Mouse (Mus musculus) hindbrain, embryonic 13.5 days (tissue): ENCODE data around the gene Awat1. TPM values are rescaled to one million over a fixed set of nuclear protein-coding genes. Genes with fewer than 3 reads are reported as not detected.
A peak's percentile ranks its signal among the peaks of the same experiment; 100 is the strongest.

Experiments used
- ATAC-seq: fragments of 200-750 bp; cut with Nextera tagmentation; 2 replicates; pipeline ENCODE4 v1.8.0; 2017; ENCODE audit warnings: moderate TSS enrichment; ENCODE audit not compliant: low FRiP score
- H3K27ac ChIP-seq: fragments of 300-500 bp; sonication (generic); 2 replicates; pipeline ENCODE4 v1.5.1; 2015; ENCODE audit warnings: inconsistent platforms, mild to moderate bottlenecking, moderate library complexity
- H3K27me3 ChIP-seq: fragments of 300-500 bp; sonication (generic); 2 replicates; pipeline ENCODE4 v1.6.1; 2015; ENCODE audit warnings: mild to moderate bottlenecking, inconsistent platforms
- H3K36me3 ChIP-seq: fragments of 300-500 bp; sonication (generic); 2 replicates; pipeline ENCODE4 v1.6.1; 2015; ENCODE audit warnings: mild to moderate bottlenecking, inconsistent platforms
- H3K4me1 ChIP-seq: fragments of 300-500 bp; sonication (generic); replicated peaks from 2 replicates; pipeline ENCODE4 v1.6.1; 2015; ENCODE audit warnings: inconsistent platforms
- H3K4me2 ChIP-seq: fragments of 300-500 bp; sonication (generic); 2 replicates; pipeline ENCODE4 v1.6.1; 2015; ENCODE audit warnings: inconsistent platforms, mild to moderate bottlenecking, moderate library complexity
- H3K4me3 ChIP-seq: fragments of 300-500 bp; sonication (generic); 2 replicates; pipeline ENCODE4 v1.5.1; 2015; ENCODE audit warnings: mild to moderate bottlenecking, inconsistent platforms
- H3K9ac ChIP-seq: fragments of 300-500 bp; sonication (generic); 2 replicates; pipeline ENCODE4 v1.6.1; 2015; ENCODE audit warnings: mild to moderate bottlenecking, inconsistent platforms
- H3K9me3 ChIP-seq: fragments of 300-500 bp; sonication (generic); 2 replicates; pipeline ENCODE4 v1.6.1; 2016; ENCODE audit warnings: inconsistent platforms
- WGBS: fragments of 180-500 bp; shearing (Covaris S2); methylation state at CpG from one replicate; pipeline ENCODE4 v1.1.7; 2015; 5-methylcytosine and 5-hydroxymethylcytosine counted together
- polyA plus RNA-seq: library from polyadenylated mRNA; unstranded; fragments of >200 nt; fragmentation: Nextera tagmentation; extraction: Ambion mirVana; gene quantifications from 2 replicates; pipeline ENCODE4 v1.2.1, GENCODE M21; 2015

The Awat1 gene
- polyA plus RNA-seq, 1 experiment from 2014 or later, result not detected

DNA sequence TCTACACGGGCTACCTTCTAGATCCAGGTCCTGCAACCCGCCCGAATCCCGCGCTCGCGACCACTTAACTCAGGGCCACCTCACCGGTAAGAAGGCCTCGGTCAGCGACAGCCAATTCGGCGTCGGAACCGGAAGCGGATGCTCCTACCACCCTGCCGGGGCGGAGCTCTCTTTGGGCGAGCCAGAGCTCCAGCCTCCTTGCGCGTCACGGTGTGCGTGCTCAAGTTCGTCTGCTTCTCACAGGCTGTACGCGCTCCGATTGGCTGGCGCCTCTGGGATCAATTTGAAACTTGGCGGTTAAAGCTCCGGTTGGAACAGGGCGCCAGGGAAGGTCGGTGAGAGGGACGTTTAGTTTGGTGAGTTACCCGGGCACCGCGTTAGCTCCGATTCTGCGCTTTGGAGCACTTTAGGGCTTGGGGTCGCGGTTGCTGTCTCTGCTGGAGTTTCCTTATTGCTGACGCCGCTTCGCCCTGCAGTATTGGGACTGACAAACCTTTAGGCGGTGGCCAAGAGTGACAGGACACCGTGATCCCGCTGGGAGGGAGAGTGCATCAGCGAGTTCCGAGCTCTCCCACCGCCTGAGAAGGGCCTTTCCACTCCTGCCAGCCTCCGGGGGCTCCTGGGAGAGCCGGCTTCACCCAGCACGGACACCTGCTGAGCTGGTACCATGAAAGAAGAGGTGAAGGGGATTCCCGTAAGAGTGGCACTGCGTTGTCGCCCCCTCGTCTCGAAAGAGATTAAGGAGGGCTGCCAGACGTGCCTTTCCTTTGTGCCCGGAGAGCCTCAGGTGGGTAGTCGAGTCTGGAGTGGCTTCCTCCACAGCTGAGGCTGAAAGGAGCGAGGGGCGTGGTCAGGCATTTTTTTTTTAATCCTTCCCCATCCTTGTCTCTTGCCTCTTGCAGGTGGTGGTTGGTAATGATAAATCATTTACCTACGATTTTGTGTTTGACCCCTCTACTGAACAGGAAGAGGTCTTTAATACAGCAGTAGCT lies 54.0 kb downstream of the Awat1 start, which contains the start of gene Pdzd11:
Gene Pdzd11 (minus strand): TSS at position 767 of the 992 bp plus-strand sequence.
- Histone ChIP-seq H3K27ac (peak within 1 kb of the TSS; percentile 64; the same call in 1 of the 2 replicates), H3K4me2 (peak within 1 kb of the TSS; percentile 71), H3K4me3 (peak within 1 kb of the TSS; percentile 49), H3K27me3 (no peaks in the 10 kb centered on the region), H3K36me3 (peaks cover 4% of the 10 kb centered on the region; the same call in 1 of the 2 replicates), H3K9me3 (no peaks in the 10 kb centered on the region), H3K4me1 (peaks cover 14% of the 10 kb centered on the region), H3K9ac (peak within 1 kb of the TSS; percentile 76)
- 22% methylated on average over 62 of the region's 62 CpGs for WGBS
- peak; percentile 100 for ATAC-seq

Other genes starting within 250 kb of the Awat1 start
- gene Otud6a, start 143.2 kb upstream of the Awat1 start, polyA plus RNA-seq, result not detected in 2 replicates
- 0.10 and 0.23 TPM in 2 replicates for gene Awat2, start 129.5 kb upstream of the Awat1 start, polyA plus RNA-seq
- gene Igbp1, start 78.0 kb upstream of the Awat1 start, polyA plus RNA-seq, result 27.0 and 28.1 TPM in 2 replicates
- gene Dgat2l6, start 47.4 kb upstream of the Awat1 start, polyA plus RNA-seq, result 0.04 TPM in 1 of 2 replicates, not detected in the other
- not detected in 2 replicates for gene P2ry4, start 22.6 kb downstream of the Awat1 start, polyA plus RNA-seq
- 0.25 and 0.73 TPM in 2 replicates for gene Arr3, start 33.2 kb downstream of the Awat1 start, polyA plus RNA-seq
- 6.5 and 7.1 TPM in 2 replicates for gene Kif4, start 53.5 kb downstream of the Awat1 start, polyA plus RNA-seq
- 118 and 122 TPM in 2 replicates for gene Pdzd11, start 54.3 kb downstream of the Awat1 start, polyA plus RNA-seq
- gene Gdpd2, start 157.6 kb downstream of the Awat1 start, polyA plus RNA-seq, result 31.3 and 32.8 TPM in 2 replicates
- gene Dlg3, start 195.5 kb downstream of the Awat1 start, polyA plus RNA-seq, result 8.6 and 9.6 TPM in 2 replicates